Comparison of ENCODE assay signal across 14 mouse cellular contexts in genomic region chr19:4046866-4047254, GRCm38 (mm10). TPM values are rescaled to one million over a fixed set of nuclear protein-coding genes. Genes with fewer than 3 reads are reported as not detected.
A peak's percentile ranks its signal among the peaks of the same experiment; 100 is the strongest.
DNase-seq lines count a peak whose midpoint lies in the region; ATAC-seq and TF ChIP-seq lines count a peak whose summit lies in the region.
"Had no signal": no experiment of that assay in that cellular context is flagged by ENCODE, and none has a peak within 500 bp of the region (broad histone marks: within the 10 kb centered on the region; RNA-seq: fewer than 3 reads in every experiment).

No protein-coding gene starts in this region.

- DNase-seq in heart, adult 11 months = peak; percentile 92
- no peak for DNase-seq in natural killer cell, adult 2 months (ENCODE audit: low spot score in 2 of 2)
- DNase-seq in left cerebral cortex, adult 8-10 months (ENCODE audit: low spot score in 2 of 2) = no peak
- no peak for DNase-seq in lung, postnatal 10 days
- DNase-seq: thymus, postnatal 25 days had no signal

- H3K9ac ChIP-seq in heart, embryonic 11.5 days (ENCODE audit: low read depth, low read length) = no peak overlapping the region
- no peak overlapping the region for H3K9ac ChIP-seq in ES-Bruce4 (ENCODE audit: low read depth, poor library complexity, severe bottlenecking)
- H3K9ac ChIP-seq in liver, embryonic 15.5 days = peak overlapping the region; percentile 31; the same call in 1 of the 2 replicates
- H3K9ac ChIP-seq: forebrain, embryonic 15.5 days; hindbrain, embryonic 14.5 days; neural tube, embryonic 13.5 days had no signal

- ATAC-seq in heart, embryonic 11.5 days (replicated peaks; ENCODE audit: insufficient number of reproducible peaks, low FRiP score, low TSS enrichment) = no peak
- peak; percentile 74 for ATAC-seq in liver, embryonic 15.5 days (ENCODE audit: insufficient read depth)
- ATAC-seq: forebrain, embryonic 15.5 days had no signal

- 80% methylated on average over 8 of the region's 8 CpGs for WGBS in heart, embryonic 11.5 days (ENCODE audit: insufficient replicate concordance)
- whole genome bisulfite sequencing in liver, embryonic 15.5 days (ENCODE audit: insufficient replicate concordance) = 29% methylated on average over 8 of the region's 8 CpGs

- no peaks in the 10 kb centered on the region for H3K9me3 ChIP-seq in heart, embryonic 11.5 days (replicated peaks; ENCODE audit: control insufficient read depth, low read length)
- peaks cover 15% of the 10 kb centered on the region for H3K9me3 ChIP-seq in ES-Bruce4 (replicated peaks; ENCODE audit: control insufficient read depth, insufficient read depth, low read length, poor library complexity, severe bottlenecking)
- peaks cover 5% of the 10 kb centered on the region for H3K9me3 ChIP-seq in erythroblast, embryonic 14.5 days (ENCODE audit: control insufficient read depth, low read length)
- H3K9me3 ChIP-seq in liver, embryonic 15.5 days (replicated peaks) = no peaks in the 10 kb centered on the region
- H3K9me3 ChIP-seq: forebrain, embryonic 15.5 days; neural tube, embryonic 13.5 days had no signal

- no peak overlapping the region for H3K4me2 ChIP-seq in heart, embryonic 11.5 days
- H3K4me2 ChIP-seq in liver, embryonic 15.5 days = peak overlapping the region; percentile 57

- TF ChIP-seq EP300 in ES-Bruce4 (IDR thresholded peaks at IDR 0.05; ENCODE audit: insufficient read depth, low read depth, low read length) = peak; percentile 88

- no peaks in the 10 kb centered on the region for H3K27me3 ChIP-seq in heart, embryonic 11.5 days (ENCODE audit: control insufficient read depth, insufficient read depth, low read length)
- no peaks in the 10 kb centered on the region for H3K27me3 ChIP-seq in ES-Bruce4 (ENCODE audit: control insufficient read depth, insufficient read depth, low read length, poor library complexity, severe bottlenecking)
- no peaks in the 10 kb centered on the region for H3K27me3 ChIP-seq in erythroblast, embryonic 14.5 days (ENCODE audit: control insufficient read depth)
- H3K27me3 ChIP-seq in liver, embryonic 15.5 days = no peaks in the 10 kb centered on the region
- H3K27me3 ChIP-seq: forebrain, embryonic 15.5 days; neural tube, embryonic 13.5 days had no signal

- H3K4me3 ChIP-seq in heart, embryonic 11.5 days (ENCODE audit: low read depth, low read length) = no peak overlapping the region
- H3K4me3 ChIP-seq in ES-Bruce4 (ENCODE audit: low read depth, low read length) = no peak overlapping the region
- peak overlapping the region; percentile 53 for H3K4me3 ChIP-seq in erythroblast, embryonic 14.5 days (replicated peaks)
- peak overlapping the region; percentile 30 for H3K4me3 ChIP-seq in liver, embryonic 15.5 days (replicated peaks)
- H3K4me3 ChIP-seq: neural tube, embryonic 13.5 days had no signal

- no peak overlapping the region for H3K27ac ChIP-seq in heart, embryonic 11.5 days (ENCODE audit: low read depth, low read length)
- H3K27ac ChIP-seq in ES-Bruce4 (ENCODE audit: insufficient read depth, low read length) = peak overlapping the region; percentile 65
- peak overlapping the region; percentile 96 for H3K27ac ChIP-seq in liver, embryonic 15.5 days (replicated peaks)
- H3K27ac ChIP-seq: forebrain, embryonic 15.5 days; hindbrain, embryonic 14.5 days; neural tube, embryonic 13.5 days had no signal

- TF ChIP-seq CTCF in ES-Bruce4 (IDR thresholded peaks at IDR 0.05; ENCODE audit: low read depth, low read length) = no peak

- TF ChIP-seq POLR2A in ES-Bruce4 (IDR thresholded peaks at IDR 0.05; ENCODE audit: insufficient read depth, low read length) = no peak

- H3K36me3 ChIP-seq in heart, embryonic 11.5 days (ENCODE audit: control insufficient read depth, insufficient read depth, low read length) = no peaks in the 10 kb centered on the region
- H3K36me3 ChIP-seq in ES-Bruce4 (ENCODE audit: control insufficient read depth, insufficient read depth, low read length, poor library complexity, severe bottlenecking) = no peaks in the 10 kb centered on the region
- H3K36me3 ChIP-seq in erythroblast, embryonic 14.5 days (ENCODE audit: control insufficient read depth) = no peaks in the 10 kb centered on the region
- H3K36me3 ChIP-seq in liver, embryonic 15.5 days (replicated peaks) = no peaks in the 10 kb centered on the region
- H3K36me3 ChIP-seq: forebrain, embryonic 15.5 days; neural tube, embryonic 13.5 days had no signal

- H3K4me1 ChIP-seq in heart, embryonic 11.5 days (ENCODE audit: control insufficient read depth, insufficient read depth, low read length) = no peaks in the 10 kb centered on the region
- H3K4me1 ChIP-seq in ES-Bruce4 (ENCODE audit: control insufficient read depth, insufficient read depth, low read length) = no peaks in the 10 kb centered on the region
- H3K4me1 ChIP-seq in erythroblast, embryonic 14.5 days (ENCODE audit: control insufficient read depth) = peaks cover 56% of the 10 kb centered on the region
- H3K4me1 ChIP-seq in liver, embryonic 15.5 days (replicated peaks) = peaks cover 49% of the 10 kb centered on the region

RNA-seq across cellular contexts. Expression of gene Gstp2, which starts 1.0 kb away (rescaled TPM):
- polyA plus RNA-seq in heart, embryonic 11.5 days (2014; fragmentation: Nextera tagmentation; extraction: Ambion mirVana) = 2.9 and 3.4 TPM in 2 replicates
- 29.3 and 32.1 TPM in 2 replicates for polyA plus RNA-seq in ES-Bruce4 (2011; ENCODE audit: insufficient read depth, insufficient read length, low read depth, missing spikeins)
- not detected in 2 replicates for polyA plus RNA-seq in erythroblast, embryonic 14.5 days (2012)
- 7.7 and 8.0 TPM in 2 replicates for polyA plus RNA-seq in liver, embryonic 15.5 days (2015; fragmentation: Nextera tagmentation; extraction: Ambion mirVana)
- 10 to 100 TPM; 43.0 to 73.3 (median 55.7) TPM for total RNA-seq in left cerebral cortex, adult 8-10 months (2022)

RNA-seq across cellular contexts. Expression of gene Gstp1, which starts 9.1 kb away (rescaled TPM):
- polyA plus RNA-seq in heart, embryonic 11.5 days (2014; fragmentation: Nextera tagmentation; extraction: Ambion mirVana) = 359 and 387 TPM in 2 replicates
- 119 and 155 TPM in 2 replicates for polyA plus RNA-seq in ES-Bruce4 (2011; ENCODE audit: insufficient read depth, insufficient read length, low read depth, missing spikeins)
- polyA plus RNA-seq in erythroblast, embryonic 14.5 days (2012) = 14.9 and 28.9 TPM in 2 replicates
- 752 and 794 TPM in 2 replicates for polyA plus RNA-seq in liver, embryonic 15.5 days (2015; fragmentation: Nextera tagmentation; extraction: Ambion mirVana)
- 100 to 1,000 TPM; 405 to 436 (median 416) TPM for total RNA-seq in left cerebral cortex, adult 8-10 months (2022)

RNA-seq across cellular contexts. Expression of gene Gstp3, which starts 12.5 kb away (rescaled TPM):
- 0.49 TPM in 1 of 2 replicates, not detected in the other for polyA plus RNA-seq in heart, embryonic 11.5 days (2014; fragmentation: Nextera tagmentation; extraction: Ambion mirVana)
- polyA plus RNA-seq in ES-Bruce4 (2011; ENCODE audit: insufficient read depth, insufficient read length, low read depth, missing spikeins) = 0.91 and 2.3 TPM in 2 replicates
- 1.3 TPM in 2 replicates for polyA plus RNA-seq in erythroblast, embryonic 14.5 days (2012)
- 77.6 and 97.4 TPM in 2 replicates for polyA plus RNA-seq in liver, embryonic 15.5 days (2015; fragmentation: Nextera tagmentation; extraction: Ambion mirVana)
- not detected for total RNA-seq in left cerebral cortex, adult 8-10 months (2022)
- total RNA-seq: left cerebral cortex, postnatal 25 days had no signal
- polyA plus RNA-seq: cortical plate, adult 2 months; forebrain, embryonic 15.5 days; hindbrain, embryonic 14.5 days; neural tube, embryonic 13.5 days had no signal

RNA-seq across cellular contexts. Expression of gene Ndufv1, which starts 34.3 kb away (rescaled TPM):
- polyA plus RNA-seq in heart, embryonic 11.5 days (2014; fragmentation: Nextera tagmentation; extraction: Ambion mirVana) = 369 and 417 TPM in 2 replicates
- 77.9 and 89.6 TPM in 2 replicates for polyA plus RNA-seq in ES-Bruce4 (2011; ENCODE audit: insufficient read depth, insufficient read length, low read depth, missing spikeins)
- 47.7 and 49.2 TPM in 2 replicates for polyA plus RNA-seq in erythroblast, embryonic 14.5 days (2012)
- polyA plus RNA-seq in liver, embryonic 15.5 days (2015; fragmentation: Nextera tagmentation; extraction: Ambion mirVana) = 152 and 163 TPM in 2 replicates
- total RNA-seq in left cerebral cortex, adult 8-10 months (2022) = 100 to 1,000 TPM; 243 to 273 (median 258) TPM

RNA-seq across cellular contexts. Expression of gene Cabp2, which starts 34.5 kb away (rescaled TPM):
- not detected in 2 replicates for polyA plus RNA-seq in heart, embryonic 11.5 days (2014; fragmentation: Nextera tagmentation; extraction: Ambion mirVana)
- not detected in 2 replicates for polyA plus RNA-seq in ES-Bruce4 (2011; ENCODE audit: insufficient read depth, insufficient read length, low read depth, missing spikeins)
- not detected in 2 replicates for polyA plus RNA-seq in erythroblast, embryonic 14.5 days (2012)
- polyA plus RNA-seq in liver, embryonic 15.5 days (2015; fragmentation: Nextera tagmentation; extraction: Ambion mirVana) = 0.29 and 0.38 TPM in 2 replicates
- total RNA-seq in left cerebral cortex, adult 8-10 months (2022) = not detected
- total RNA-seq: left cerebral cortex, postnatal 25 days had no signal
- polyA plus RNA-seq: cortical plate, adult 2 months; forebrain, embryonic 15.5 days; hindbrain, embryonic 14.5 days; neural tube, embryonic 13.5 days had no signal

Comparison
In these comparisons a context has a peak if more than half of its experiments do, and no peak if none do; other contexts are left out.
1. H3K4me3 ChIP-seq: peak in erythroblast, embryonic 14.5 days (single experiment) and liver, embryonic 15.5 days (single experiment); none in heart, embryonic 11.5 days (single experiment) and ES-Bruce4 (single experiment).
2. RNA of gene Gstp3, which starts 12.5 kb away (polyA plus RNA-seq): 77.6 to 97.4 TPM in liver, embryonic 15.5 days; 1.3 TPM in erythroblast, embryonic 14.5 days, 0.91 to 2.3 TPM in ES-Bruce4 and 0.49 TPM in heart, embryonic 11.5 days; every median in the first group is over 10 times any median in the second.